Mouse (Mus musculus): Measurements from ENCODE around the gene Il1rl2.

Il1rl2 gene

DNA sequence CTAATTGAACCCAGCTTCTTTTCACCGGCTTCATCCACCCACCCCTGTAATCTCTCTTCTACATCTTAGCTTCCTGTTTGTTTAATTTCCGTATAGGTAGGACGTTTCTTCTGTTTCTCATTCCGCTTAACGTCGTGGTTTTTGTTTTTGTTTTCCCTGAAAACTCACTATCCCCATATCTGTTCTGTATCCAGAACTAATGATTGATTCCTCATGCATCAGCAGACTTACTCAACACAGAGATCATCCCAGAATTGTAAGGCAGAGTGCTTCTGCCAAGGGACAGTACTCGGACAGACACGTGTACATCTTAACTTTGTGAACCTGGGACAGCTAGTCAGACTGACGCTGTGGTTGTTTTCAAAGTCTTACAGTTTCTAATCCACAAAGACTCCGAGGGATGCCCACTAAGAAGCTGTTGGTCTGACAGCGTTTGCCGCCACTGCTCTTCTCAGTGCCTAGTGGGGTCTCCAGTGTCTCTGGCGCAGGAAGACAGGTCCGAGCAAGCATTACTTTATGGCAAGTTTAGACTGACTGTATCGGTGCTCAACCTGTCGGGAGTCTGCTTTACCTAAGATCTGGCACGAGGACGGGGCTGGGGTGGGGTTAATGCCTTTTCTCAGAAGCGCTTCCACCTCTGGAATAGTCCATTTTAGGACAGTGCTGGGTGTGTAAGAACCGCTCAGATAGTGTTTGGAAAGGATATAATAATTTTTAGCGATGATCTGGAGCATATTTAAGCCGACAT lies 719 bp downstream of the Il1rl2 start:
- WGBS = 7% methylated on average over 22 of the region's 22 CpGs

DNA sequence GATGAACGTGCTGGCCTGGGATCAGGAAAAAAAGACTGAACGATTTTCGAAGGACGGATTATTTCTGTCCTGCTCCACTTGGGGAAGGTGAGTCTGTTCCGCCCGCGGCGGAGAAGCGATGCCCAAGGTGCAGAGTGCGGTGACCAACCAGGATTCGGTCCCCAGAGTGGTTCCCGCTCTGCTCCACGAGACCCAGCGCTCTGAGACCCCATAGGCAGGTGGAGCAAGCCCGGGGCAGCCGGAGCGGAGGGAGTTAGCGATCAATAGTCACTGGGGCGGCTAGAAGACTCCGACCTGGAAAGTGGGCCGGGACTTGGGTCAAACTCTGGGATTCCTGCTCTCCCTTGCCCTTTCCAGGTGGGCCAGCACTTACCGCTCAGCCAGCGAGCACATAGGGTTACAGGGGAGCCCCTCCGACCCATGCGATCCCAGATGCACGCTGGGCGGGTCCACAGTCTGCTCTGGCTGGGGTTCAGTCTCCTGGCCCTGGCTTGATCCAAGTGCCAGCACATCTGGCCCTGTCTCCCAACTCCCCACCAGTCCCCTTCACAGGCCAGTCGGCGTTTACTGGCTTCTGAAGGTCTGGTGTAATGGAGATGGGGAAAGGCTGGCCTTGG lies 1.4 kb downstream of the Il1rl2 start:
- 22% methylated on average over 29 of the region's 29 CpGs for WGBS

DNA sequence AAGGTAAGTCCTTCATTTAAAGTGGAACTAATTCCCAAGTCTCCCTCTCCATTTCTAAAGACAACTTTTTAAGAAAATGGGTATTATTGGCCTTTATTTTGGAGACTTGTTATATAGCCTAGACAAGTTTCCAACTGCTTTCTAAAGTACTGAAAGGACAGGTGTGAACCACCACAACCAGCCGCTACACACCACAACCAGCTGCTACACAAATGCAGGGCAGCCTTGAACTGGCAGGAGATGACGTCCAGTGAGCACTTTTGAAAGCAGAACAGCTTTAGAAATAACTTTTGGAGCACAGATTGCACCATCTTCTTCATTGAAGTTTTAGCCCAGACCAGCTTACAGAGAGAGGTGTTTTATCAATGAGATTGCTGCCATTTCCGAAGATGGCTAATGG lies 3.2 kb downstream of the Il1rl2 start:
- 91% methylated on average over 3 of the region's 3 CpGs for WGBS

DNA sequence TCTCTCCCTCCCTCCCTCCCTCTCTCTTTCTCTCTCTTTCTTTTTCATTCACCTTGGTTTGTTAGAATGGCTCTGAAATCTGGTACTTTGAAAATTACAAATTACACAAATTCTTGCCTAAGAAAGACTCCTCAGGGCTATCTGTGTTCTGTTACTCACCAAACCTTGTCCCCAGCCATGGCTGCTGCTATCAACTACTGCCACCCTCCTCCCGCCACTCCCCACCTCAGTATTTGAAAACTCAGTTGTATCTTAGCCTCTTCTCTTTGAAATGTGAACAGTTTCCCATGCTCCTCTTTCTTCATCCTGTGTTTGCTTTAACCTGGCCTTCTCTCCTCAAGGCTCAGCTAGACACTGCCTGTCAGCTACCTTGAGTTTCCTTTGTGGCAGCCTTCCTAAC lies 5.1 kb downstream of the Il1rl2 start:
- 100% methylated on average over 1 of the region's 1 CpGs for WGBS

DNA sequence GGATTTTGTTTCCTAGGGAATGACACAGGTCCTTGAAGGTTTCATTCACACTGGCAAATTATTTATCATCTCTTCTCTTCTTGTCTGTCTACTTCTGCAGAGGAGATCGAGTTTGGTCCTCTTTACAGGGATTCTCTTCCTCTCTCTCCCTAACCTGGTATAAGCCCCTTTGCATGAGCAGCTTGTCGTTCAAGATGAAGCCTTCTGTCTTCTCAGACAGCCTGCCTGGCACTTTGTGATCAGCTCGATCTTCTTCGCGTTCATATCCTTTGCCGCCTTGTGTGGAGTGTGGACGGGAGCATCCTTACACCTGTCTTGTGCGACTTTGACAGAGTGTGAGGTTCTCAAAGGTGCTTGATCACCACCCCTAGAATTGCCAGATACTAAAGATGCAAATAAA lies 5.8 kb downstream of the Il1rl2 start:
- WGBS = 91% methylated on average over 8 of the region's 8 CpGs

GRCm38 (mm10) chr1:40339346-40339745 lies 14.9 kb downstream of the Il1rl2 start:
- 90% methylated on average over 1 of the region's 1 CpGs for WGBS

GRCm38 (mm10) chr1:40340102-40340501 lies 15.7 kb downstream of the Il1rl2 start:
- WGBS = 90% methylated on average over 4 of the region's 4 CpGs

GRCm38 (mm10) chr1:40352158-40352903 lies 27.9 kb downstream of the Il1rl2 start:
- WGBS = 85% methylated on average over 4 of the region's 4 CpGs

DNA sequence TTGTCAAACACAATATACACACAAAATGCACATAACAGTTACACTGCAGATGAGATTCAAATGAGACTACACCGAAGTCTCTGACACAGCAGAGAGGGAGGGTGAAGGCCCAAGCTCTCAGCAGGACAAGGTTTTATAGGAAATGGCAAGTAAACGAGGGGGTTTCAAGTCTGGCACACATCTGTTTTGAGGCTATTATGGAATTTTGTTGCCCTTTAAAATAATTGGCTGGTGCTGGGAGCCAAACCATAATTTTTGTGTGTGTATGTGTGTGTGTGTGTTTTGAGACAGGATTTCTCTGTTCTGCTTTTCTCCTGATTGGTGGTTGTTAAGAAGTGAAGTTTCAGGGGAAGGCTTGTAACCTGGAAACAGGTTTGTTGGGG lies 28.5 kb downstream of the Il1rl2 start:
- 71% methylated on average over 2 of the region's 2 CpGs for whole genome bisulfite sequencing

- WGBS = 90% methylated on average over 3 of the region's 3 CpGs
These were observed 30.3 kb downstream of the Il1rl2 start for GRCm38 (mm10) chr1:40354665-40355064.

GRCm38 (mm10) chr1:40355431-40355843 lies 31.0 kb downstream of the Il1rl2 start:
- WGBS = 81% methylated on average over 4 of the region's 4 CpGs

GRCm38 (mm10) chr1:40355904-40356521 lies 31.6 kb downstream of the Il1rl2 start:
- WGBS = 79% methylated on average over 10 of the region's 10 CpGs

GRCm38 (mm10) chr1:40357921-40358320 lies 33.5 kb downstream of the Il1rl2 start:
- 66% methylated on average over 2 of the region's 2 CpGs for WGBS

DNA sequence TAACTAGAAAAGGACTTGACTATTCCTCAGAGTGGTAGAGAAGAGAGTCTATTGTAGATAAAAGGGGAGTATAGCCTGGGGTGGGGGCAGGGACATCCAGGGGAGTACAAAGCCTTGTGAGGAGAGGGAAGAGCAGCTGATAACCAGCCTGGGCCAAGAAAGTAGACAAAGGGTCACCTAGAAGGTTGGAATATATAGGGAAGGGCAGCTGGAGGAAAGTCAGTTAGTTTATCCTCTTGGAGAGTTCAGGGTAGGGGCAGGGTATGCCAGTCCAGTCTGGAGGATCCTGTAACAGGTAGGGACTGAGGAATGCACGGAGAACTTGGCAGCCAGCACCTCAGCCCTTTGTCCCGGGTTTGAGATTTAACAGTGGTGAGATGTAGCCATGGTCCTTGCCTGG lies 33.9 kb downstream of the Il1rl2 start:
- 83% methylated on average over 2 of the region's 2 CpGs for WGBS

- WGBS = 56% methylated on average over 4 of the region's 4 CpGs
These were observed 34.4 kb downstream of the Il1rl2 start for GRCm38 (mm10) chr1:40358771-40359181.

- 75% methylated on average over 2 of the region's 2 CpGs for WGBS
These were observed 35.3 kb downstream of the Il1rl2 start for GRCm38 (mm10) chr1:40359731-40360130.

- 59% methylated on average over 7 of the region's 7 CpGs for WGBS
These were observed 36.6 kb downstream of the Il1rl2 start for GRCm38 (mm10) chr1:40360969-40361368.

GRCm38 (mm10) chr1:40361596-40361995 lies 37.2 kb downstream of the Il1rl2 start:
- 38% methylated on average over 1 of the region's 1 CpGs for WGBS

- WGBS = 66% methylated on average over 11 of the region's 11 CpGs
These were observed 38.4 kb downstream of the Il1rl2 start for GRCm38 (mm10) chr1:40362784-40363183.

DNA sequence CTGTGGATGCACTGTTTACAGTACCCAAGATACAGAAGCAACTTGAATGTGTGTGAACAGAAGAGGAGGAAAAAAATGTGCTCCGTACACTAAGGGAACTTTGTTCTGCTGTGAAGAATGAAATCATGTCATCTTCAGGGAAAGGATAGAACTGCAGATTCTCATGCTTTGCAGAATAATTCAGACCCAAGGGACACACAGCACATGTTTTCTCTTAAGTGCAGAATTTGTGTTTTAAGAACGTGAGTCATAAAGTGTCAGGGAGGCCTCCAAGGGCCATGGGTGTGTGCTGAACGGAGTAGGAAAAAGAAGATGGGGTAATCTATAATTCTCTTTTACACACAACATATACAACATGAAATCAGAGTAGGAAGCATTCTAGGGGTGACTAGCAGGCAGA lies 48.5 kb downstream of the Il1rl2 start:
- 81% methylated on average over 3 of the region's 3 CpGs for WGBS

- 64% methylated on average over 4 of the region's 4 CpGs for WGBS
These were observed 50.7 kb downstream of the Il1rl2 start for GRCm38 (mm10) chr1:40375148-40375547.

- WGBS = 79% methylated on average over 7 of the region's 7 CpGs
These were observed 52.3 kb downstream of the Il1rl2 start for GRCm38 (mm10) chr1:40376745-40377144.
